In genomic region chr8:61403266-61404177, GRCm38 (mm10) we compare ENCODE assay signal across 8 mouse cellular contexts.
DNase-seq lines count a peak whose midpoint lies in the region; ATAC-seq lines count a peak whose summit lies in the region.

No protein-coding gene starts in this region.

- DNase-seq in adrenal gland, adult (ENCODE audit: inconsistent age in 2 of 2, low spot score in 1 of 2): peak; percentile 58 to 79
- no peak for DNase-seq in adrenal gland, adult 18-20 months (ENCODE audit: low spot score in 2 of 2)
- peak; percentile 22 for DNase-seq in neural tube, embryonic 10.5 days (ENCODE audit: extremely low spot score, low spot score)
- DNase-seq in left cerebral cortex, postnatal 10 days (ENCODE audit: extremely low spot score in 1 of 2, low spot score in 2 of 2): no peak
- DNase-seq in left cerebral cortex, adult 18-20 months (ENCODE audit: low spot score in 2 of 2): no peak
- no peak for DNase-seq in spleen, adult 12 weeks (ENCODE audit: low spot score)

- 3% methylated on average over 6 of the region's 6 CpGs for WGBS in forebrain, embryonic 12.5 days
- 18% methylated on average over 6 of the region's 6 CpGs for WGBS in kidney, embryonic 16.5 days

- 0 out of 2 replicates have a peak overlapping the region, but pooled peaks have one; percentile 3 for H3K4me2 ChIP-seq in forebrain, embryonic 12.5 days
- H3K4me2 ChIP-seq in kidney, embryonic 16.5 days (replicated peaks; ENCODE audit: low read depth, low read length): no peak overlapping the region

- intact Hi-C loops in left cerebral cortex, postnatal 10 days (cut with DNase I): no loop called here

- no peaks in the 10 kb centered on the region for H3K9me3 ChIP-seq in forebrain, embryonic 12.5 days
- H3K9me3 ChIP-seq in kidney, embryonic 16.5 days (ENCODE audit: low read length): no peaks in the 10 kb centered on the region

- no peak overlapping the region for H3K4me3 ChIP-seq in forebrain, embryonic 12.5 days (replicated peaks)
- no peak overlapping the region for H3K4me3 ChIP-seq in kidney, embryonic 16.5 days (ENCODE audit: low read length)

- H3K27ac ChIP-seq in forebrain, embryonic 12.5 days: peak overlapping the region; percentile 90
- H3K27ac ChIP-seq in kidney, embryonic 16.5 days (ENCODE audit: low read length): peak overlapping the region; percentile 53; the same call in 1 of the 2 replicates

- H3K27me3 ChIP-seq in forebrain, embryonic 12.5 days: no peaks in the 10 kb centered on the region
- no peaks in the 10 kb centered on the region for H3K27me3 ChIP-seq in kidney, embryonic 16.5 days (ENCODE audit: insufficient read depth, low read length)

- ATAC-seq in forebrain, embryonic 12.5 days (ENCODE audit: low FRiP score): peak; percentile 85
- peak; percentile 75; the same call in 1 of the 2 replicates for ATAC-seq in kidney, embryonic 16.5 days (ENCODE audit: low FRiP score, low TSS enrichment)

- no peak overlapping the region for H3K9ac ChIP-seq in forebrain, embryonic 12.5 days
- no peak overlapping the region for H3K9ac ChIP-seq in kidney, embryonic 16.5 days (replicated peaks; ENCODE audit: low read length)

- no peaks in the 10 kb centered on the region for H3K36me3 ChIP-seq in forebrain, embryonic 12.5 days (replicated peaks)
- H3K36me3 ChIP-seq in kidney, embryonic 16.5 days (ENCODE audit: insufficient read depth, low read length): no peaks in the 10 kb centered on the region

- H3K4me1 ChIP-seq in forebrain, embryonic 12.5 days: peaks cover 26% of the 10 kb centered on the region
- H3K4me1 ChIP-seq in kidney, embryonic 16.5 days (ENCODE audit: insufficient read depth, low read length): peaks cover 25% of the 10 kb centered on the region

Comparison
In these comparisons a context has a peak if more than half of its experiments do, and no peak if none do; other contexts are left out.
1. DNase-seq: peak in adrenal gland, adult (2 of 2) and neural tube, embryonic 10.5 days (single experiment); none in adrenal gland, adult 18-20 months (0 of 2), left cerebral cortex, postnatal 10 days (0 of 2), left cerebral cortex, adult 18-20 months (0 of 2) and spleen, adult 12 weeks (single experiment).